Mouse (Mus musculus): ENCODE data around the gene Usp21. TPM values are rescaled to one million over a fixed set of nuclear protein-coding genes. Genes with fewer than 3 reads are reported as not detected.

The Usp21 gene
- polyA plus RNA-seq, 1 experiment from 2014 or later = 63.0 TPM

DNA sequence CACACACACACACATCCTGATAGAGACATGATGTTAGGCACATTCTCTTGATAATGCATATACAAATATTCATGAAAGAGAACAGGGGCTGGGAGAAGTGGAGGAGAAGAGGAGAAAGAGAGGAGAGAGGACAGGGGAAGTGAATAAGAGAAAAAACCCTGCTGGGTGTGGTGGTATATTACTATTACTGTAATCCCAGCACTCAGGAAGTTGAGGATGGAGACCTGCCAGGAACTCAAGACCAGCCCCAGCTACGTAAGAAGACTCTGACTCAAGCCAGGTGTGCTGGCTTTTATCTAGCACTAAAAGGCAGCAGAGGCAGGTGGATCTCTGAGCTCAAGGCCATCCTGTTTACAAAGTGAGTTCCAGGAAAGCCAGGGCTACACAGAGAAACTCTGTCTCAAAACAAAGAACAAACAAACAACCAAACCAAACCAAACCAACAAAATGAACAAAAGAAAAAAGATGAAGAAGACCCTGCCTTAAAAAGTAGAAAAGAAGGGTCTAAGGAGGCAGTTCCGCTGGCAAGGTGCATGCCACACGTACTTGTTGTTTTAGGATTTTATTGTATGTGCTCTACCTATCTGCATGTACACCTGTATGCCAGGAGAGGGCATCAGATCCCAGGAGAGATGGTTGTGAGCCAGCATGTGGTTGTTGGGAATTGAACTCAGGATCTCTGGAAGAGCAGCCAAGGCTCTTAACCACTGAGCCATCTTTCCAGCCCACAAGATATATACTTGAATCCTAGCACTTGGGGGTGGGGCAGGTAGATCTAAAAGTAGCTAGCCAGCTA, 23.9 kb downstream of the Usp21 start:
- DNase-seq (ENCODE audit: low spot score) = no peak
- Histone ChIP-seq H3K4me2 (ENCODE audit: low read length) (peak overlapping the region; percentile 49; the same call in 1 of the 2 replicates), H3K4me3 (ENCODE audit: low read depth, low read length) (no peak overlapping the region), H3K4me1 (replicated peaks; ENCODE audit: control insufficient read depth, insufficient read depth, low read length) (peaks cover 9% of the 10 kb centered on the region), H3K9me3 (ENCODE audit: control insufficient read depth, low read length) (no peaks in the 10 kb centered on the region), H3K27ac (ENCODE audit: low read depth) (peak overlapping the region; percentile 75), H3K27me3 (replicated peaks; ENCODE audit: control insufficient read depth, insufficient read depth, low read length) (no peaks in the 10 kb centered on the region), H3K36me3 (ENCODE audit: control insufficient read depth, insufficient read depth, low read length) (no peaks in the 10 kb centered on the region), H3K9ac (ENCODE audit: low read length) (no peak overlapping the region)
- no peak for ATAC-seq (replicated peaks; ENCODE audit: low FRiP score, low TSS enrichment, low read depth)
- 72% methylated on average over 3 of the region's 3 CpGs for WGBS

- Histone ChIP-seq H3K4me1 (replicated peaks; ENCODE audit: control insufficient read depth, insufficient read depth, low read length) (peaks cover 9% of the 10 kb centered on the region), H3K27me3 (replicated peaks; ENCODE audit: control insufficient read depth, insufficient read depth, low read length) (no peaks in the 10 kb centered on the region), H3K36me3 (ENCODE audit: control insufficient read depth, insufficient read depth, low read length) (no peaks in the 10 kb centered on the region), H3K27ac (ENCODE audit: low read depth) (peak overlapping the region; percentile 75), H3K9ac (ENCODE audit: low read length) (no peak overlapping the region), H3K4me3 (ENCODE audit: low read depth, low read length) (0 out of 2 replicates have a peak overlapping the region, but pooled peaks have one; percentile 18), H3K9me3 (ENCODE audit: control insufficient read depth, low read length) (no peaks in the 10 kb centered on the region), H3K4me2 (ENCODE audit: low read length) (peak overlapping the region; percentile 49; the same call in 1 of the 2 replicates)
- 7% methylated on average over 2 of the region's 2 CpGs for WGBS
- peak; percentile 64 for DNase-seq (ENCODE audit: low spot score)
- peak; percentile 83 for ATAC-seq (replicated peaks; ENCODE audit: low FRiP score, low TSS enrichment, low read depth)
Observed at GRCm38 (mm10) chr1:171263185-171263611, 24.6 kb downstream of the Usp21 start.

DNA sequence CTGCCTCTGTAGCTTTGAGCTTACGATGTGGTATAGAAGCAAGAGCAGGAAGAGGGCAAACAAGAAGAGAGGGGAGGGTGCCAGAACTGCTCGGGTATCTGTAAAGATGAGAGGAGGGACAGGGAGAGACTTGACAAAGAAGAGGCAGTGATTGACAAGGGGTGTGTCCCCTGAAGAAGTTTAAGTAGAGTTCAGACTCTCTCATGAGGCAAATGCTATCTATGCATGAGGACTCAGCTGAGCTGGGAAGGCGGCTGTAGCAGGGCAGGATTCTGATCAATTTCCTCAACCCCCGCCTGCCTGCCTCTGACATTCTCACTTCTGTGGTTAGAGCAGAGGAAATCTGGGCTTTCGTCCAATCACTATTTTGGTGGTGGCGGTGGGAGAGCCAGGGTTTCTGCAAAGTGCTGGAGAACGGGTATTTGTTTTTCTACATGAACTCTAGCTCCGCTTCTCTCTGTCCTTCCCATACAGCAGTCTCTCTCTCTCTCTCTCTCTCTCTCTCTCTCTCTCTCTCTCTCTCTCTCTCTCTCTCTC, 25.1 kb downstream of the Usp21 start:
- H3K27ac ChIP-seq (ENCODE audit: low read depth) = peak overlapping the region; percentile 75
- peak overlapping the region; percentile 39; the same call in 1 of the 2 replicates for H3K9ac ChIP-seq (ENCODE audit: low read length)
- peak overlapping the region; percentile 18 for H3K4me3 ChIP-seq (ENCODE audit: low read depth, low read length)
- H3K27me3 ChIP-seq (replicated peaks; ENCODE audit: control insufficient read depth, insufficient read depth, low read length) = no peaks in the 10 kb centered on the region
- ATAC-seq (replicated peaks; ENCODE audit: low FRiP score, low TSS enrichment, low read depth) = peak; percentile 73
- peaks cover 9% of the 10 kb centered on the region for H3K4me1 ChIP-seq (replicated peaks; ENCODE audit: control insufficient read depth, insufficient read depth, low read length)
- peak; percentile 75 for DNase-seq (ENCODE audit: low spot score)
- 2% methylated on average over 8 of the region's 8 CpGs for WGBS
- H3K4me2 ChIP-seq (ENCODE audit: low read length) = peak overlapping the region; percentile 49
- no peaks in the 10 kb centered on the region for H3K9me3 ChIP-seq (ENCODE audit: control insufficient read depth, low read length)
- no peaks in the 10 kb centered on the region for H3K36me3 ChIP-seq (ENCODE audit: control insufficient read depth, insufficient read depth, low read length)

- WGBS = 60% methylated on average over 3 of the region's 3 CpGs
- ATAC-seq (replicated peaks; ENCODE audit: low FRiP score, low TSS enrichment, low read depth) = no peak
- Histone ChIP-seq H3K27ac (ENCODE audit: low read depth) (no peak overlapping the region), H3K4me2 (ENCODE audit: low read length) (no peak overlapping the region), H3K9me3 (ENCODE audit: control insufficient read depth, low read length) (no peaks in the 10 kb centered on the region), H3K27me3 (replicated peaks; ENCODE audit: control insufficient read depth, insufficient read depth, low read length) (no peaks in the 10 kb centered on the region), H3K9ac (ENCODE audit: low read length) (no peak overlapping the region), H3K4me1 (replicated peaks; ENCODE audit: control insufficient read depth, insufficient read depth, low read length) (peaks cover 9% of the 10 kb centered on the region), H3K36me3 (ENCODE audit: control insufficient read depth, insufficient read depth, low read length) (peaks cover 6% of the 10 kb centered on the region; the same call in 1 of the 2 replicates), H3K4me3 (ENCODE audit: low read depth, low read length) (no peak overlapping the region)
- DNase-seq (ENCODE audit: low spot score) = no peak
Observed at GRCm38 (mm10) chr1:171260316-171260715, 27.5 kb downstream of the Usp21 start.

- H3K9me3 ChIP-seq (ENCODE audit: control insufficient read depth, low read length) = no peaks in the 10 kb centered on the region
- H3K27ac ChIP-seq (ENCODE audit: low read depth) = no peak overlapping the region
- H3K9ac ChIP-seq (ENCODE audit: low read length) = no peak overlapping the region
- DNase-seq (ENCODE audit: low spot score) (no peak), ATAC-seq (replicated peaks; ENCODE audit: low FRiP score, low TSS enrichment, low read depth) (no peak)
- peaks cover 9% of the 10 kb centered on the region for H3K4me1 ChIP-seq (replicated peaks; ENCODE audit: control insufficient read depth, insufficient read depth, low read length)
- no peaks in the 10 kb centered on the region for H3K27me3 ChIP-seq (replicated peaks; ENCODE audit: control insufficient read depth, insufficient read depth, low read length)
- H3K4me2 ChIP-seq (ENCODE audit: low read length) = no peak overlapping the region
- WGBS = 82% methylated on average over 17 of the region's 17 CpGs
- no peak overlapping the region for H3K4me3 ChIP-seq (ENCODE audit: low read depth, low read length)
- H3K36me3 ChIP-seq (ENCODE audit: control insufficient read depth, insufficient read depth, low read length) = peaks cover 6% of the 10 kb centered on the region; the same call in 1 of the 2 replicates
Observed at GRCm38 (mm10) chr1:171258921-171259320, 28.9 kb downstream of the Usp21 start.

- Histone ChIP-seq H3K4me2 (ENCODE audit: low read length) (no peak overlapping the region), H3K9ac (ENCODE audit: low read length) (no peak overlapping the region), H3K4me1 (replicated peaks; ENCODE audit: control insufficient read depth, insufficient read depth, low read length) (peaks cover 9% of the 10 kb centered on the region), H3K27ac (ENCODE audit: low read depth) (no peak overlapping the region), H3K36me3 (ENCODE audit: control insufficient read depth, insufficient read depth, low read length) (peaks cover 6% of the 10 kb centered on the region; the same call in 1 of the 2 replicates), H3K4me3 (ENCODE audit: low read depth, low read length) (no peak overlapping the region), H3K9me3 (ENCODE audit: control insufficient read depth, low read length) (no peaks in the 10 kb centered on the region), H3K27me3 (replicated peaks; ENCODE audit: control insufficient read depth, insufficient read depth, low read length) (no peaks in the 10 kb centered on the region)
- DNase-seq (ENCODE audit: low spot score) = no peak
- WGBS = 86% methylated on average over 9 of the region's 9 CpGs
- no peak for ATAC-seq (replicated peaks; ENCODE audit: low FRiP score, low TSS enrichment, low read depth)
Observed at GRCm38 (mm10) chr1:171257781-171258180, 30.0 kb downstream of the Usp21 start.

GRCm38 (mm10) chr1:171256937-171257548, 30.7 kb downstream of the Usp21 start:
- 64% methylated on average over 15 of the region's 15 CpGs for WGBS
- Histone ChIP-seq H3K27me3 (replicated peaks; ENCODE audit: control insufficient read depth, insufficient read depth, low read length) (no peaks in the 10 kb centered on the region), H3K27ac (ENCODE audit: low read depth) (no peak overlapping the region), H3K4me3 (ENCODE audit: low read depth, low read length) (no peak overlapping the region), H3K4me2 (ENCODE audit: low read length) (no peak overlapping the region), H3K36me3 (ENCODE audit: control insufficient read depth, insufficient read depth, low read length) (peaks cover 6% of the 10 kb centered on the region; the same call in 1 of the 2 replicates), H3K9me3 (ENCODE audit: control insufficient read depth, low read length) (no peaks in the 10 kb centered on the region), H3K9ac (ENCODE audit: low read length) (no peak overlapping the region), H3K4me1 (replicated peaks; ENCODE audit: control insufficient read depth, insufficient read depth, low read length) (peaks cover 5% of the 10 kb centered on the region)
- peak; percentile 79 for DNase-seq (ENCODE audit: low spot score)
- ATAC-seq (replicated peaks; ENCODE audit: low FRiP score, low TSS enrichment, low read depth) = no peak

DNA sequence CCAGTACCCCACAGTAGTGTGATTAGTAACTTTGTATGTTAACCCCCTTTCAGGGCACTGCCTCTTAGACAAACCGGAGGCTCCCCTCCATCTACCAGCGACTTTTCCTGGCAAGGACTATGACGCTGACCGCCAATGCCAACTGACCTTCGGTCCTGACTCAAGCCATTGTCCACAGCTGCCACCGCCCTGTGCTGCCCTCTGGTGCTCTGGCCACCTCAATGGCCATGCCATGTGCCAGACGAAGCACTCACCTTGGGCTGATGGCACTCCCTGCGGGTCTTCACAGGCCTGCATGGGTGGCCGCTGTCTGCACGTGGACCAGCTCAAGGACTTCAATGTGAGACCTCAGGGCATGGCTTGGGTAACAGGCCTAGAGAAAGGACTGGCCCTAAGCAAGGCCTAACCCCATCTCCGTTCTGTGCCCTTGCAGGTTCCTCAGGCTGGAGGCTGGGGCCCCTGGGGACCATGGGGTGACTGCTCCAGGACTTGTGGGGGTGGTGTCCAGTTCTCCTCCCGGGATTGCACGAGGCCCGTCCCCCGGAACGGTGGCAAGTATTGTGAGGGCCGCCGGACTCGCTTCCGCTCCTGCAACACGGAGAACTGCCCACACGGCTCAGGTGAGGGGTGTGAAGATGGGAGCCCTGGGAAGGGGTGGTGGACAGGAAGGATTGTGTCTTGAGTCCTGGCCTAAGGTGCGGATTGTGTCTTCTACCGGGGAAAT, 31.5 kb downstream of the Usp21 start:
- no peaks in the 10 kb centered on the region for H3K9me3 ChIP-seq (ENCODE audit: control insufficient read depth, low read length)
- H3K27ac ChIP-seq (ENCODE audit: low read depth) = no peak overlapping the region
- H3K36me3 ChIP-seq (ENCODE audit: control insufficient read depth, insufficient read depth, low read length) = peaks cover 6% of the 10 kb centered on the region; the same call in 1 of the 2 replicates
- no peak overlapping the region for H3K4me2 ChIP-seq (ENCODE audit: low read length)
- no peak for DNase-seq (ENCODE audit: low spot score)
- WGBS = 89% methylated on average over 24 of the region's 24 CpGs
- no peak for ATAC-seq (replicated peaks; ENCODE audit: low FRiP score, low TSS enrichment, low read depth)
- H3K27me3 ChIP-seq (replicated peaks; ENCODE audit: control insufficient read depth, insufficient read depth, low read length) = no peaks in the 10 kb centered on the region
- H3K4me1 ChIP-seq (replicated peaks; ENCODE audit: control insufficient read depth, insufficient read depth, low read length) = peaks cover 8% of the 10 kb centered on the region
- no peak overlapping the region for H3K9ac ChIP-seq (ENCODE audit: low read length)
- H3K4me3 ChIP-seq (ENCODE audit: low read depth, low read length) = no peak overlapping the region
